Mouse (Mus musculus) ES-Bruce4 (cell line): ENCODE measurements around the gene Lgals7. TPM values are rescaled to one million over a fixed set of nuclear protein-coding genes. Genes with fewer than 3 reads are reported as not detected.

Experiments
- H3K27ac ChIP-seq: 2 replicates; pipeline ENCODE4 v1.5.1; 2012; ENCODE audit warnings: low read length, inconsistent platforms; ENCODE audit not compliant: insufficient read depth
- H3K27me3 ChIP-seq: 2 replicates; pipeline ENCODE4 v1.6.1; 2012; ENCODE audit warnings: mild to moderate bottlenecking, low read length, inconsistent platforms; ENCODE audit not compliant: control insufficient read depth, poor library complexity, insufficient read depth, severe bottlenecking
- H3K36me3 ChIP-seq: 2 replicates; pipeline ENCODE4 v1.6.1; 2012; ENCODE audit warnings: inconsistent platforms, mild to moderate bottlenecking, low read length, moderate library complexity; ENCODE audit not compliant: control insufficient read depth, poor library complexity, insufficient read depth, severe bottlenecking
- H3K4me1 ChIP-seq: one replicate; pipeline ENCODE4 v1.8.1; 2011; ENCODE audit warnings: low read length; ENCODE audit not compliant: control insufficient read depth, insufficient read depth
- H3K4me3 ChIP-seq: 2 replicates; pipeline ENCODE4 v1.5.1; 2011; ENCODE audit warnings: low read depth, mild to moderate bottlenecking, low read length
- H3K9ac ChIP-seq: 2 replicates; pipeline ENCODE4 v1.6.1; 2012; ENCODE audit warnings: low read depth, mild to moderate bottlenecking, inconsistent platforms; ENCODE audit not compliant: poor library complexity, severe bottlenecking
- H3K9me3 ChIP-seq: replicated peaks from 2 replicates; pipeline ENCODE4 v1.6.1; 2012; ENCODE audit warnings: mild to moderate bottlenecking, low read length, inconsistent platforms; ENCODE audit not compliant: control insufficient read depth, poor library complexity, insufficient read depth, severe bottlenecking
- CTCF ChIP-seq: IDR thresholded peaks from one replicate; pipeline ENCODE4 v1.8.1; 2011; ENCODE audit warnings: low read depth, low read length
- EP300 ChIP-seq: IDR thresholded peaks from 2 replicates; pipeline ENCODE4 v1.6.1; 2011; ENCODE audit warnings: low read depth, low read length; ENCODE audit not compliant: insufficient read depth
- POLR2A ChIP-seq: IDR thresholded peaks from one replicate; pipeline ENCODE4 v1.8.1; 2011; ENCODE audit warnings: low read length; ENCODE audit not compliant: insufficient read depth
- polyA plus RNA-seq: library from polyadenylated mRNA; stranded (reverse); fragments of >200 nt; gene quantifications from 2 replicates; pipeline ENCODE4 v1.2.4, GENCODE M21; 2011; ENCODE audit warnings: low read depth; ENCODE audit not compliant: missing spikeins, insufficient read depth, insufficient read length

Gene Lgals7
- polyA plus RNA-seq, 1 experiment = not detected

- Histone ChIP-seq H3K27ac (no peak overlapping the region), H3K4me1 (peaks cover 2% of the 10 kb centered on the region), H3K27me3 (no peaks in the 10 kb centered on the region), H3K9me3 (no peaks in the 10 kb centered on the region), H3K4me3 (no peak overlapping the region), H3K9ac (no peak overlapping the region), H3K36me3 (peaks cover 92% of the 10 kb centered on the region)
- TF ChIP-seq CTCF (no peak), EP300 (no peak), POLR2A (no peak)
Measured at GRCm38 (mm10) chr7:28817957-28818356, 45.7 kb upstream of the Lgals7 start.

- no peaks in the 10 kb centered on the region for H3K27me3 ChIP-seq
- no peak for TF ChIP-seq CTCF
- no peak for TF ChIP-seq POLR2A
- no peak for TF ChIP-seq EP300
- H3K4me1 ChIP-seq = peaks cover 2% of the 10 kb centered on the region
- H3K9me3 ChIP-seq = no peaks in the 10 kb centered on the region
- H3K27ac ChIP-seq = no peak overlapping the region
- no peak overlapping the region for H3K4me3 ChIP-seq
- no peak overlapping the region for H3K9ac ChIP-seq
- H3K36me3 ChIP-seq = peaks cover 87% of the 10 kb centered on the region
Measured at GRCm38 (mm10) chr7:28818436-28818835, 45.2 kb upstream of the Lgals7 start.

- H3K9me3 ChIP-seq = no peaks in the 10 kb centered on the region
- no peak overlapping the region for H3K4me3 ChIP-seq
- H3K4me1 ChIP-seq = peaks cover 2% of the 10 kb centered on the region
- no peaks in the 10 kb centered on the region for H3K27me3 ChIP-seq
- peaks cover 82% of the 10 kb centered on the region for H3K36me3 ChIP-seq
- no peak overlapping the region for H3K27ac ChIP-seq
- no peak overlapping the region for H3K9ac ChIP-seq
- no peak for TF ChIP-seq CTCF
- no peak for TF ChIP-seq POLR2A
- TF ChIP-seq EP300 = no peak
Measured at GRCm38 (mm10) chr7:28818861-28819452, 44.7 kb upstream of the Lgals7 start.

GRCm38 (mm10) chr7:28819571-28819970 lies 44.1 kb upstream of the Lgals7 start:
- H3K9me3 ChIP-seq = no peaks in the 10 kb centered on the region
- H3K4me3 ChIP-seq = no peak overlapping the region
- peaks cover 76% of the 10 kb centered on the region for H3K36me3 ChIP-seq
- TF ChIP-seq EP300 = no peak
- TF ChIP-seq CTCF = no peak
- TF ChIP-seq POLR2A = no peak
- H3K27ac ChIP-seq = no peak overlapping the region
- no peak overlapping the region for H3K9ac ChIP-seq
- H3K4me1 ChIP-seq = no peaks in the 10 kb centered on the region
- H3K27me3 ChIP-seq = no peaks in the 10 kb centered on the region

- Histone ChIP-seq H3K27me3 (no peaks in the 10 kb centered on the region), H3K4me3 (no peak overlapping the region), H3K9me3 (no peaks in the 10 kb centered on the region), H3K27ac (0 out of 2 replicates have a peak overlapping the region, but pooled peaks have one; percentile 21), H3K4me1 (no peaks in the 10 kb centered on the region), H3K9ac (no peak overlapping the region), H3K36me3 (peaks cover 65% of the 10 kb centered on the region)
- TF ChIP-seq CTCF (no peak), POLR2A (no peak), EP300 (no peak)
Measured at GRCm38 (mm10) chr7:28820358-28821260, 43.0 kb upstream of the Lgals7 start.

- Histone ChIP-seq H3K27me3 (no peaks in the 10 kb centered on the region), H3K4me3 (no peak overlapping the region), H3K9me3 (no peaks in the 10 kb centered on the region), H3K9ac (no peak overlapping the region), H3K27ac (peak overlapping the region; percentile 21; the same call in 1 of the 2 replicates), H3K36me3 (peaks cover 58% of the 10 kb centered on the region), H3K4me1 (peaks cover under 1% of the 10 kb centered on the region)
- TF ChIP-seq CTCF = no peak
- no peak for TF ChIP-seq EP300
- TF ChIP-seq POLR2A = no peak
Measured at GRCm38 (mm10) chr7:28821261-28821831, 42.3 kb upstream of the Lgals7 start.
